Mouse (Mus musculus): ENCODE data around the gene Ddn. TPM values are rescaled to one million over a fixed set of nuclear protein-coding genes. Genes with fewer than 3 reads are reported as not detected.

Ddn gene
- total RNA-seq, 2 experiments from 2014 or later, result 0.21 to 0.59 TPM

- intact Hi-C loops (cut with DNase I), result no loop called here
- DNase-seq (ENCODE audit: low spot score), result peak; percentile 58
Measured at GRCm38 (mm10) chr15:98804054-98804453, 5.2 kb downstream of the Ddn start.

- no peak for DNase-seq (ENCODE audit: low spot score)
- intact Hi-C loops (cut with DNase I), result no loop called here
Measured at GRCm38 (mm10) chr15:98802926-98803325, 6.4 kb downstream of the Ddn start.

- no peak for DNase-seq (ENCODE audit: low spot score)
- intact Hi-C loops (cut with DNase I), result loop anchor here (2.0 to 5.0 kb wide), 2 partner anchors 92 to 135 kb away; partner anchors contain the start of gene Ccdc65
Measured at GRCm38 (mm10) chr15:98799396-98799795, 9.9 kb downstream of the Ddn start.

- intact Hi-C loops (cut with DNase I), result loop anchor here (2.0 to 5.0 kb wide), 2 partner anchors 92 to 134 kb away; partner anchors contain the start of gene Ccdc65
Measured at GRCm38 (mm10) chr15:98798903-98799302, 10.4 kb downstream of the Ddn start.

GRCm38 (mm10) chr15:98797835-98798492 lies 11.3 kb downstream of the Ddn start:
- DNase-seq (ENCODE audit: low spot score), result no peak
- intact Hi-C loops (cut with DNase I), result loop anchor here (2.0 to 5.0 kb wide), 2 partner anchors 91 to 133 kb away; partner anchors contain the start of gene Ccdc65

More at GRCm38 (mm10) chr15:98798903-98799302, 10.4 kb downstream of the Ddn start:
- DNase-seq (ENCODE audit: low spot score), result no peak

- no peak for DNase-seq (ENCODE audit: low spot score)
- intact Hi-C loops (cut with DNase I), result loop anchor here (5.0 kb wide), 1 partner anchor 90 kb away; the partner anchor contains the start of gene Ccdc65
Measured at GRCm38 (mm10) chr15:98796803-98797595, 12.3 kb downstream of the Ddn start.

- no peak for DNase-seq (ENCODE audit: low spot score)
- intact Hi-C loops (cut with DNase I), result no loop called here
Measured at GRCm38 (mm10) chr15:98793141-98793698, 16.1 kb downstream of the Ddn start.

- intact Hi-C loops (cut with DNase I), result no loop called here
Measured at GRCm38 (mm10) chr15:98792233-98793020, 16.9 kb downstream of the Ddn start.

GRCm38 (mm10) chr15:98791771-98792170 lies 17.5 kb downstream of the Ddn start:
- no peak for DNase-seq (ENCODE audit: low spot score)
- intact Hi-C loops (cut with DNase I), result no loop called here

More at GRCm38 (mm10) chr15:98792233-98793020, 16.9 kb downstream of the Ddn start:
- no peak for DNase-seq (ENCODE audit: low spot score)

GRCm38 (mm10) chr15:98791221-98791620 lies 18.1 kb downstream of the Ddn start:
- intact Hi-C loops (cut with DNase I), result no loop called here
- DNase-seq (ENCODE audit: low spot score), result no peak

GRCm38 (mm10) chr15:98790761-98791160 lies 18.5 kb downstream of the Ddn start:
- intact Hi-C loops (cut with DNase I), result no loop called here
- DNase-seq (ENCODE audit: low spot score), result no peak

- intact Hi-C loops (cut with DNase I), result no loop called here
- DNase-seq (ENCODE audit: low spot score), result no peak
Measured at GRCm38 (mm10) chr15:98789661-98790535, 19.4 kb downstream of the Ddn start, which contains the start of gene Wnt1. Wnt1 (plus strand) TSS chr15:98789857.

- intact Hi-C loops (cut with DNase I), result no loop called here
- no peak for DNase-seq (ENCODE audit: low spot score)
Measured at GRCm38 (mm10) chr15:98788972-98789660, 20.2 kb downstream of the Ddn start.

- no peak for DNase-seq (ENCODE audit: low spot score)
- intact Hi-C loops (cut with DNase I), result no loop called here
Measured at GRCm38 (mm10) chr15:98787930-98788329, 21.4 kb downstream of the Ddn start.

- no peak for DNase-seq (ENCODE audit: low spot score)
- intact Hi-C loops (cut with DNase I), result no loop called here
Measured at GRCm38 (mm10) chr15:98785744-98786143, 23.5 kb downstream of the Ddn start.

- DNase-seq (ENCODE audit: low spot score), result no peak
- intact Hi-C loops (cut with DNase I), result no loop called here
Measured at GRCm38 (mm10) chr15:98781166-98781565, 28.1 kb downstream of the Ddn start.

- intact Hi-C loops (cut with DNase I), result no loop called here
- peak; percentile 57 for DNase-seq (ENCODE audit: low spot score)
Measured at GRCm38 (mm10) chr15:98780573-98780972, 28.7 kb downstream of the Ddn start.

- intact Hi-C loops (cut with DNase I), result no loop called here
Measured at GRCm38 (mm10) chr15:98780075-98780474, 29.2 kb downstream of the Ddn start.

More at GRCm38 (mm10) chr15:98780075-98780474, 29.2 kb downstream of the Ddn start:
- peak; percentile 52 for DNase-seq (ENCODE audit: low spot score)

Data from heart, postnatal 25 days (tissue).